Mouse (Mus musculus) cerebral cortex, adult 2 months (tissue): Measurements from ENCODE around the gene Ovol2.

Source experiments
- WGBS: fragments of 180-500 bp; shearing (Covaris S2); methylation state at CpG from one replicate; pipeline ENCODE4 v1.1.7; 2018; 5-methylcytosine and 5-hydroxymethylcytosine counted together

Gene Ovol2

GRCm38 (mm10) chr2:144324218-144324617 is 7.7 kb downstream of the Ovol2 start:
- WGBS: 38% methylated on average over 3 of the region's 3 CpGs

DNA sequence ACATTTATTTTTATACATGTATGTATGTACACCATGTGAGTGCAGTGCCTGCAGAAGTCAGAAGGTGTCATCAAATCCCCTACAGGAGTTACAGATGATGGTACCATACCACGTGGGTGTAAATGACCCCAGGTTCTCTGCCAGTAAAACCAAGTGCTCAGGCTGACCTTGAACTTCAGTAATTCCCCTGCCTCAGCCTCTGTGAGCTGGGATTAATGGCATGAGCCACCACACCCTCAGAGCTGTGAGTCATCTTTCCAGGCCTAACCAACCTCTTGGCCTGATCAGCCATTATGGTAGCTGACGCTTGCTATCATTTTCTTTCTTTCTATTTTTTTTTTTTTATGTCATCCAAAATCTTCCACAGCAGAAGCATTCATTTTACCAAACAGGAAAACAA is 20.6 kb downstream of the Ovol2 start:
- 73% methylated on average over 2 of the region's 2 CpGs for WGBS

DNA sequence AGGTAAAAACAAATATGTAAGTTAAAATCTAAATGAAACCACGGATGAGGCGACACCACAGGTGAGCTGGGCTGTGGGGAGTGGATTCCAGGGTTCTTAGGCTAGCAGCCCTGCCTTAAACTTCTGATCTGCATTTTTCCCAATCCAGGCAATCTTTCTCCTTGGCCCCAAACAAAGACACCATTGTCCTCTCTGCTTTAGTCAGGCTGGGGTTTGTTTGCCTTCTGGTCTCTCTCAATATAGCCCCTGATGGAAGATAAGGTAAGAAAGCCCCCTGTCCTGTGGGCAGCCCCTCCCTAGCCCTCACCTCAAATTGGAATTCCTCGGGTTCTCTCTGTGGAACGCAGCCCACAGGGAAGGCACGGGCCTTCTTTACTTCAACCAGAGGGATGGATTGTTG is 21.7 kb downstream of the Ovol2 start:
- WGBS: 60% methylated on average over 5 of the region's 5 CpGs

GRCm38 (mm10) chr2:144308561-144308960 is 23.4 kb downstream of the Ovol2 start:
- 68% methylated on average over 8 of the region's 8 CpGs for WGBS

GRCm38 (mm10) chr2:144305721-144306294 is 26.1 kb downstream of the Ovol2 start:
- WGBS: 76% methylated on average over 18 of the region's 18 CpGs

- WGBS: 77% methylated on average over 11 of the region's 11 CpGs
Observed at GRCm38 (mm10) chr2:144301101-144301500, 30.8 kb downstream of the Ovol2 start.

- 40% methylated on average over 9 of the region's 9 CpGs for WGBS
Observed at GRCm38 (mm10) chr2:144299749-144300669, 31.9 kb downstream of the Ovol2 start.

- WGBS: 58% methylated on average over 9 of the region's 9 CpGs
Observed at GRCm38 (mm10) chr2:144295145-144295735, 36.7 kb downstream of the Ovol2 start.

- 43% methylated on average over 11 of the region's 11 CpGs for WGBS
Observed at GRCm38 (mm10) chr2:144291600-144292305, 40.2 kb downstream of the Ovol2 start.

DNA sequence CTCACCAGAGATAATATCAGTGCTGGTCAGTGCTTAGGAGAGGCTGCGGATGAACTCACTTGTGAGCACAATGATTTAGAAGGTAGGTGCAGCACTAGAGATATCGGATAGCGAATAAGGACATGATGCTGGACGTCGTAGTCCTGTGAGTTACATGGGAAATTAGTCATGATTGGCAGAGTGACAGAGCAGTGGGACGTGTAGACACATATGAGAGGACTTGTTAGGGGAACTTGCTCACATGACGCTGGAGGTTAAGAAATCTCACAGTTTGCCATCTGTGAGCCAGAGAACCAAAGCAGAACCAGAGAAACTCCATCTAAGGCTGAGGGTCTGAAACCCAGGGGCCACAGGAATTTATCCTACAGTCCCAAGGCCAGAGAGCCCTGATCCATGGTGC is 41.6 kb downstream of the Ovol2 start:
- WGBS: 77% methylated on average over 7 of the region's 7 CpGs

DNA sequence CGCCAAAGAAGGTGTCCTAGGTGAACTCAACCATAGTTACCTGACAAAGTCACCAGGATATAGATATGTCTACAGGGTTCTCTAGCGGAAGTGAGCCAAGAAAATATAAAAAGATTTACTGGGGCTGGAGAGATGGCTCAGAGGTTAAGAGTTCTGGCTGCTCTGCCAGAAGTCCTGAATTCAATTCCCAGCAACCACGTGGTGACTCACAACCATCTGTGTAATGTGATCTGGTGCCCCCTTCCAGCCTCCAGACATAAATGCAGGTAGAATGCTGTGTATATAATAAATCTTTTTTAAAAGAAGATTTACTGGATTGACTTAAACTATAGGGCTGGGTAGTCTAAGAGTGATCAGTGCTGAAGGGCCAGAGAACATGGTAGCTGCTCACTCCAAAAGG is 50.5 kb downstream of the Ovol2 start:
- 89% methylated on average over 3 of the region's 3 CpGs for WGBS

DNA sequence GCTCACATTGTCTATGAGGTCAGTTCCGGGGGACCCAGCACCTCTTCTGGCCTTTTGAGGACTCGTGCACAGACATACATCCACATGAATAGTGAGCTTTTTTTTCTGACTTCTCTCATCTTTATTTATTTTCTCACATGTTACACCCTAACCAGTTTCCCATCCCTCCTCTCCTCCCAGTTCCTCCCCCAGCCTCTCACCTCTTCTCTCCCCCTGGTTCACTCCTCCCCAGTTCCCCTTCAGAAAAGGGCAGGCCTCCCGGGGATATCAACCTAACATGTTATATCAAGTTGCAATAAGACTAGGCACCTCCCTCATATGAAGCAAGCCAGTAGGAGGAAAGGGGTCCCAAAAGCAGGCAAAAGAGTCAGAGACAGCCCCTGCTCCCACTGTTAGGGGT is 51.4 kb downstream of the Ovol2 start:
- WGBS: 83% methylated on average over 3 of the region's 3 CpGs

- 68% methylated on average over 5 of the region's 5 CpGs for WGBS
Observed at GRCm38 (mm10) chr2:144279742-144280141, 52.2 kb downstream of the Ovol2 start.

DNA sequence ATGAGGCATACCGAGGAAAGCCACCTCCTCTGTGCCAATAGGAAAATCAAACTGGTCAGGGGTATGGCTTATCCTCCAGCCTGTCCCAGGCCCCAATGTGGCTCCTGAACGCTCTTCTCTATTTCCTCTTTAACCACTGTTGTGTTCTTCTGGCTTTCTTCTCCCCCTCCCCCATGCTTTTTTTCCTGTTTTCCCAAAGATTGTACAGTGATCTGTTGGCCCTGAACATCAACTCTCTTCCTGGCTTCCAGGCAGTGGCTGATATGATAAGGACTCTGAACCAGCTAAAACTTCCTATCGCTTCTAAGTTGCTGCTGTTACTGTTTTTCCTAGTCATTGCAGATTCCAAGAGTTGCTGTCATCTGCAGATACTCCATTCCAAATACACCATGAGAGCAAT is 55.1 kb downstream of the Ovol2 start:
- 88% methylated on average over 3 of the region's 3 CpGs for WGBS

- WGBS: 67% methylated on average over 8 of the region's 8 CpGs
Observed at GRCm38 (mm10) chr2:144274741-144275140, 57.2 kb downstream of the Ovol2 start.

DNA sequence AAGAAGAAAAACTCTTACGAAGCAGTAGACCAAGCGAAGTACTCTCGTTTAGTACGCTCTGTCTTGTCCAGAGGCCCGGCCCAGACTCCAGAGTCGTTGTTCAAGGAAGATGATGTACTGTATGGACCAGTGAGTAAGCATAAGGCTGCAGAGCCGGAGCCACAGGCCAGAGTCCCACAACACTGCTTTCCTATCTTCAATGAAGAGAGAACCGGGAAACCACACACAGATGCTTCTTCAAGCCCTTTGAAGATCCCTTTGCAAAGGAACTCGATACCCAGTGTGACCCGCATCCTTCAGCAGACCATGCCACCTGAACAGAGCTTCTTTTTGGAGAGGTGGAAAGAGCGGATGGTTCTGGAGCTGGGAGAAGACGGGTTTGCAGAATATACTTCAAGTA is 59.9 kb downstream of the Ovol2 start:
- 91% methylated on average over 12 of the region's 12 CpGs for WGBS

DNA sequence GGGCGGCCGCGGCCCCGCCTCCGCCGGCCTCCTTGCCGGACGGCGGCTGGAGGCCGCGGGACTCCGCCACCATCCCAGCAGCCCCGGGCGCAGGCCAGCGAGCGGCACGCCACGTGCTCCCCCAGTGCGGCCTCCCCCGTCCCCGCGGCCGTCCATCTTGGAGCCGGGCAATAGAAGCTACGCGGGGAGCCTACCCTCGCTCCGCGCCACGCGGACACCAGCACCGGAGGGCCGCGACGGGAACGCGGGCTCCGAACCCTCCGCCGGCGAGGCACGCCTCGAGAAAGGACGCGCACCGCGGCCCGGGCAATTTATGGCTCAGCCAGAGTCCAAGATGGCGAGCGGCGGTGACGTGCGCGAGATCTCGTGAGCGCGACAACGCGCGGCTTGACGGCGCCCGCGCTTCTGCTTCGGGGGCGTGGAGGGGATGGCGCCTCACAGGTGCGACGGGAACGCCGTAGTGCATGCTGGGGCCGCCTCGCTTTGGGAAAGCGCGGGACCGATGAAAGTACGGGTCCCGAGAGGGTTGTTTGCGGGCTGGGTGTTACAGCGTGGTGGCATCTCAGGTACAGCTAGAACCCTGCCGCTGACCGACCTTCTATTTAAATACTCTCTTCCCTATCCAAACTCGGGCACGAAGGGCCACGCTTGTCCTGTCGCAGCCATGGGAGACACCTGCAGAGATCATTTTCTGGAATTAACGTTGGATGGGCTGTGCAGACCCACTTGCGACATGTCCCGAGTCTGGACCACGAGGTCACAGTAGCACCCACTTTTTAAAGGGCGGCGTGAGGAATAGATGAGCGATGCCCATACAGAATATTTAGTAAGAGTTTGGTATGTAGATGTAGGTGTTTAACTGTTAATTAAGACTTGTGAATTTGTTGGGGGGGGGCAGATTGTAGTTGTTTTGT is 61.2 kb downstream of the Ovol2 start, which contains the start of the genes Mgme1 and Snx5:
Gene Mgme1, plus strand, starts transcription at position 157 of the 914 bp plus-strand sequence.
Gene Snx5, minus strand, starts transcription at position 400 of the 914 bp plus-strand sequence.
- WGBS: under 1% methylated on average over 93 of the region's 93 CpGs

GRCm38 (mm10) chr2:144269679-144270475 is 62.1 kb downstream of the Ovol2 start:
- WGBS: under 1% methylated on average over 33 of the region's 33 CpGs

DNA sequence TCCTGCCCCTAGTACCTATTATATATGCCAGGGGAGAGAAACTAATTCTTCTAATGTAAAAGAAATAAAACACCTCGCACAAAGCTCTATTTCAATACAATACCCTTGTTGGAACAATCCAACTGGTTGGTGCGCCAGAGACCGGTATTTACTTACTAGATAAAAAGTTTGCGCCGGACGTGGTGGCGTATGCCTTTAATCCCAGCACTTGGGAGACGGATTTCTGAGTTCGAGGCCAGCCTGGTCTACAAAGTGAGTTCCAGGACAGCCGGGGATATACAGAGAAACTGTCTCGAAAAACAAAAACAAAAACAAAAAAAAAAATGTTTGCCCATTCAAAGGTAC is 62.7 kb downstream of the Ovol2 start:
- 5% methylated on average over 11 of the region's 11 CpGs for WGBS
